Mouse (Mus musculus) large intestine, adult 2 months (tissue): ENCODE measurements around the gene Pgap1. TPM values are rescaled to one million over a fixed set of nuclear protein-coding genes. Genes with fewer than 3 reads are reported as not detected.

Experiments used
- polyA plus RNA-seq: library from polyadenylated mRNA; depleted of rRNA; stranded (reverse); fragments of >200 nt; gene quantifications from 2 replicates; pipeline ENCODE4 v1.2.3, GENCODE M21; 2012; rRNA removed

The Pgap1 gene
- polyA plus RNA-seq, 1 experiment: 0.84 TPM

Other genes starting within 250 kb of the Pgap1 start
- 3.3 and 4.4 TPM in 2 replicates for gene Gtf3c3, start 118.7 kb downstream of the Pgap1 start, polyA plus RNA-seq